Mouse (Mus musculus): ENCODE measurements around the gene Nckap1.

Gene Nckap1

DNA sequence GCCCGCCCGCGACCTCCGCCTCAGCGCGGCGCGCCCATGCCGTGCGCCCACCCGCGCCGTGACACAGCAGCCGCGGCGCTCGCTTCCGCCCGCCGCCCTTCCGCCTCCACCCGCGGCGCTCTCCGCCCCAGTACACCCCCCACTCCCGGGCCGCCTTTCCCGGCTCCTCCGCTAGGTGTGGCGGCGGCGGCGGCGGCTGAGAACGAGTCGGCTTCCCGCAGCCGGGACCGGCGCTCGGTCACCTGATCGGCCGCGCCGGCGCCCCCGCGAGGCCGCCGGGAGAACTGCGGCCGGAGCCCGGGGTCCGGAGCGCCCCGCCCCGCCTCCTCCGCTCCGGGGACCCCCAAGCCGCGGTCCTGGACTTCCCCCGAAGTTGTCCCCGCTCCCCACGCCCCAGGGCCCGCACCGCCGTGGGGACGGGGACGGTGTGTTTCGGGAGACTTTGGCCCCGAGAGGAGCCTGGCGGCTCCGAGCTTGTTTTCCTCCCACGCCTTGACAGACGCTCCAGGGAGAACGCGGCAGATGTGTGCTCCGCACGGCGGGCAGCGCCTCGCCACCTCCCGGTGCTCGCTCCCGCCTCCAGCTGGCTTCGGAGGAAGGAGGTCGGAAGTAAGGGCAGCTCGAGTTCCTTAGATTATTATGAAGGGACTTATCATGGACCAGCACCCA is at the start of gene Nckap1:
TSS of gene Nckap1 (minus strand) at position 338 of the 669 bp plus-strand sequence.
- in situ Hi-C loops (cut with MboI) = no loop called here

DNA sequence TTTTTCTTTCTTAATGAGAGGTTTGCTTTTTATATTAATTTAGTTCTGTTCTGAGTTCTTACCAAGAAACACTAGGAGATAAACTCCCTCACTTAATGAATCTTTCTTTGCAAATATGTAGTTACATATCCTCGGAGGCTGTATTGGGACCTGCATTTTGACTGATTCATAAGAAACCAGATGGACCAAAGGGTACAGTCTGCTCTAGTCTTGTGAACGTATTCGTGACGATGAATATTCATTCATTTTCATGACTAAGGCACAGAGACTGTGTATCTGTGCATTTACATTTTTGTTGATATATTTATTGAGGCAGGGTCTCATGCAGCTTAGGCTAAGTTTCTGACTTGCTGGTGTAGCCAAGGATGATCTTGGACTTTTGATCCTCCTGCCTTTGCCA is 43.3 kb upstream of the Nckap1 start:
- in situ Hi-C loops (cut with MboI) = no loop called here

DNA sequence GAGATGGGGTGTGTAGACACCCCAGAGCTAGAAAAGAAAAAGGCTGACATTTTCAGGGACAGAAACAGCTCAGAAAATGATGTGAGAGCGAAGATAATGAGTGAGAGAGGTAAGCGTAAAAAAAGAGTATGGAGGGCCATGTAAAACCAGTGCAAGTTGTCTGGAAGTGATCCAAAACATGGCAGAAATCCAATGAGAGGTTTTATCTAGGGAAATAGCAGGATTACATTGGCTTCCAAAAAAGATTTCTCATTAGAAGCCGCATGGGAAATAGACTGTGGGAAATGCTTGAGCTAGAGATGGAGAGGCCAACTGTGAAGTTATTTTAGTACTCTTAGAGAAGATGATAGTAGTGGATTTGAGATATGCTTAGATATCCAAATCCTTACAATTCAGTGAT is 40.7 kb upstream of the Nckap1 start:
- in situ Hi-C loops (cut with MboI) = no loop called here

DNA sequence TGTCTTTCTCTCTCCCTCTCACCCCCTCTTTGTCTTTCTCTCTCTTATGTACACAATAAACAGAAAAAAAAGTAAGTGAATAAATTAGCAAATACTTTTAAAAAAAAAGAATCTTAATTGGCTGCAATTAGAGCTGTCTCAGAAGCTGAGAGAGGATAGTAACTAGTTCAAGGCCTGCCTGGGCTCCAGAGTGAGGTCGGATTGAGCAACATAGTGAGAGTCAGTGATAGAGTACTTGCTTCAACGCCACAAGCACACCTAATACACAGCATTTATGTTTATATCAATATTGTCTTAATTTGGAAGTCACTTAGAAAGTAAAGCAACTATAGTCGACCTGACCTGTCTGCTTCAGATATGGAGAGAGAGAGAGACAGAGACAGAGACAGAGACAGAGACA is 37.8 kb upstream of the Nckap1 start:
- in situ Hi-C loops (cut with MboI) = no loop called here

DNA sequence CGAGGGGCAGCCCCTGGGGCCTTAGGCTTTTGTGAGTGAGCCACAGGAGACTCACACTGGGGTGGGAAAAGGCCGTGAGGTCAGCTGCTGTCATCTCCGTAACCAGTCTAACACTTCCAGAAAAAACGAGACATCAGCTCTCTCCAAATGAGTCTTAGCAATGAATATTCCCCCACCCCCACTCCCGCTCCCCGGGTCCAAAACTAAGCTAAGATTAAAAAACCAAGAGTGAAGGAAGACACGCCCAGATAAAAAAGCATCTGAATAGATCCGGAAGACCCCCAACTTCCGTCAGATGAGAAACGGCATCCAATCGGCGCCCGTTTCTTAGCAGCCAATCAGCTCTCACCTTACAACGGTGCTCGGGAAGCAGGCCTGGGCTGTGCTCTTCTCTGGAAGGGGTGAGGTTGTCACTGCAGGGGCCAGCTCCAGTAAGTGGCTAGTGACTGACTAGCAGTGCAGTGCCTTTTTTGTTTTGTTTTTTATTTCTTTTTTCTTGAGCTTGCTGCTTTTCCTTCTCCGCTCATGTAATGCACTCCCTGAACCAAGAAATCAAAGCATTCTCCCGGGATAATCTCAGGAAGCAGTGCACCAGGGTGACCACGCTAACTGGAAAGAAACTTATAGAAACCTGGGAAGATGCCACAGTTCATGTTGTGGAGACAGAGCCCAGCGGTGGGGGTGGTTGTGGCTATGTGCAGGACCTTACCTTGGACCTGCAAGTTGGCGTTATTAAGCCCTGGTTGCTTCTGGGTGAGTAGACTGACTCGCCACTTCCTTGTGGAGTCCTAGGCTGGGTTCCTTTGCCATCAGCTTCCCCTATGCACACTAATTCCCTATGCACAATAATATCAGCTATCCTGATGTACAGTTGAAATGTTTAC is 35.9 kb upstream of the Nckap1 start, which contains the start of the genes Dusp19 and Nup35:
TSS of gene Dusp19 (plus strand) at position 192 of the 884 bp plus-strand sequence.
TSS of gene Nup35 (plus strand) at position 383 of the 884 bp plus-strand sequence.
- in situ Hi-C loops (cut with MboI) = no loop called here

DNA sequence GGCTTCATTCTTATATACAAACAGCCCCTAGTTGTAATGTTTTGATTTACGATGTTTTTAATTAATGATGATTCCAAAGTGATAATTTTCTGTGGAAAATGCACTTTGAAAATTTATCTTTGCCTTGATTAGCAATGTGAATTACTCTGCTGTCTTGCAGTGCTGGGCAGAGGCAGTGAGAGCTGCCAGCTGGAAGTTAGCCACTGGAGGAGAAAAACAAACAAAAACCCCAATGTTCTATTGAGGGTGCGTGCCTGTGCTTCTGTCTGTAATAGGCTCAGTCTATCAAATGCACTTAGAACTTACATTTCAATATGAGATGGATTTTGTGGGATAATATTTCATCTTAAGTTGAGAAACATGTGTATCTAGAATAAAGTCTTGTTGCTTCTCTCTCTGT is 31.6 kb upstream of the Nckap1 start:
- in situ Hi-C loops (cut with MboI) = no loop called here

DNA sequence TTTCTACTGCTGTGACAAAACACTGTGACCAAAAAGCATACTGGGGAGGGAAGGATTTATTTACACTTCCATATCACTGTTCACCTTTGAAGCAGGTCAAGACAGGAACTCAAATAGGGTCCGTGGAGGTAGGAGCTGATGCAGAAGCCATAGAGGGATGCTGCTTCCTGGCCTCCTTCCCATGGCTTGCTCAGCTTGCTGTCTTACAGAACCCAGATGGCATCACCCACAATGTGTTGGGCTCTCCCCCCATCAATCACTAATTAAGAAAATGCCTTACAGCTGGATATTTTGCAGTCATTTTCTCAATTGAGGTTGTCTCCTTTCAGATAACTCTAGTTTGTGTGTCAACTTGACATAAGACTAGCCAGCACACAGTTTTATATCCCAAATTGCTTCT is 31.1 kb upstream of the Nckap1 start:
- in situ Hi-C loops (cut with MboI) = no loop called here

DNA sequence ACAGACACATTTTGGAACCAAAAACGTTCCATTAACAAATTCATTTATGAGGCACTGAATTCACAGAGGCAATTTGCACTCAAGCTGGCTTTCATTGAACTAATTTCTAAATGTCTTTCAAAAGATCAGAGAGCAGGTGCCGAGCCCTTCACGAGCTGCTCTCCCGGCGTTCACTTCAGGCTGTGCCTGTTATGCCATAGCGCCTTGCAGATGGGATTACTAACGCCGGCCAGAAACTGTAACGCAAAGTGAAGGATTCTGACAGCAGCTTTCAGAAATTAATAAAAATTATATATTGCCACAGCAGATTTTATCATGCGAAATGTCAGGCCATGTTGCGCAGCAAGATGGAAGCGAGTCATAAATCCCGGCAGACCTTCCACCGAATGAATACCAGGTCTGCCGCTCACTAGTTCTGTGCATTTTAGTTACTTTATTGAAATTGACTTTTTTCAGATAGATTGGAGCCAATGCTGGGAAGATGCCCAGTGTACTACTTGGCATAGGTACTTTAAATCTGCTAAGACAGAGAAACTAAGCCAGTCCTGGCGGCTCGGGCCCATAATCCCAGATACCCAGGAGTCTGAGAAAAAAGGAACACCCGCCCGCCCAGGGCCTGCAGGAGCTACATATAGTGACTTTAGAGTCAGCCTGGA is 22.7 kb upstream of the Nckap1 start:
- in situ Hi-C loops (cut with MboI) = no loop called here

DNA sequence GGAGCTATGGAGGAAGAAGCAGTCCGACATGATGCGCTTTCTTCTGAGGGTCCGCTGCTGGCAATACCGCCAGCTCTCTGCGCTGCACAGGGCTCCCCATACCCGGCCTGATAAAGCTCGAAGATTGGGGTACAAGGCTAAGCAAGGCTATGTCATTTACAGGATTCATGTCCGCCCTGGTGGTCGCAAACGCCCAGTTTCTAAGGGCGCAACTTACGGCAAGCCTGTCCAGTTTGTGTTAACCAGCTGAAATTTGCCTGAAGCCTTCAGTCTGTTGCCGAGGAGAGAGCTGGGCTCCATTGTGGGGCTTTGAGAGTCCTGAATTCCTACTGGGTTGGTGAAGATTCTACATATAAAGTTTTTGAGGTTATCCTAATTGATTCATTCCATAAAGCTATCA is 21.6 kb upstream of the Nckap1 start:
- in situ Hi-C loops (cut with MboI) = no loop called here

DNA sequence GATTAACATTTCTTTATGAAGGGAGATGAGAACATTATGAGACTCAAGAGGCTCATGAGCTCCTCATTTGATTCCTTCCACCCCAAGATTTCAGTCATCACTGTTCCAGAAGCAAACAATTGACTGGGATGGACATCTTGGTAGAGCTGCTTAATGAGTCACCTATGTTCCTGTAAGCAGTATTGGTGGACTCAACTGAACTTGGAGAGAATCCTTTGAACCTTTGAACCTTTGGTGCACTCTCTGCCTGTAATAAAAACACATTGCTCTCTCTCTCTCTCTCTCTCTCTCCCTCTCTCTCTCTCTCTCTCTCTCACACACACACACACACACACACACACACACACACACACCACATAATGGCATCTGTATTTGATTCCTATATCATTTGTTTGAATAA is 19.4 kb upstream of the Nckap1 start:
- in situ Hi-C loops (cut with MboI) = no loop called here

DNA sequence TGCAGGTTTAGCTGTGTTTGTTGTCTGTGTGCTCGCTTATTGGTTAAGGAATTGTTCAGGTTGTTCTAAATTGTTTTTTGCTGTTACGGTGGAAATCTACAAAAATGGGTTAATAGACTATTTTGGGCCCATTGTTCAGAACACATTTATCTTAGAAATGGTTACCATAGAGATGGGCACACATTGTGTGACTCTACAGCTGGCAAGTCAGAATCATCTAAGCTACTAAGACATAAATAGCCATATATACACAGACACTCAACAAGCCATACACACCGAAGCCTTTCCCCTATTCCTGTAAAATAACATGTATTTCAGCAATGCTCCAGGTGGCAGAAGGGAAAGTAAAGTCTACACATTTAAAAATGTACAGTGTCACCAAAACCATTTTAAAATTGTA is 18.7 kb upstream of the Nckap1 start:
- in situ Hi-C loops (cut with MboI) = no loop called here

DNA sequence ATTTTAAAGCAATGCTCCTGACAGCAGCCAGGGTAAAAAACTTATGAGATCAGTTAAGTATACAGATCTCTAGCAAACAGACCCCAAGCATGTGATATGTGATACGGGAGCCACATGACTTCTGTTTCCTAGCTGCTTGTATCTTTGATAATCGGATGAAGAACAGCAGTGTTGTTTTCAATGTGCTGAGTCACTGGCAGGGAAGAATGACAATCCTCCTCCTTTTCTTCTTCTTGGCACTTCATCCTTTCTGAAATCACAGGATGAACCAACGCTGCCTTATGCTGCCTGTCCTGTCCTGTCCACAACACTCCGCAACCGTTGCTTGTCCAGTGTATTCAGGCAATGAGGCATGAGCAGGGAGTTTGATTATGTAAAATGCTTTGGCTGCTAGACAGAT is 15.8 kb upstream of the Nckap1 start:
- in situ Hi-C loops (cut with MboI) = no loop called here

DNA sequence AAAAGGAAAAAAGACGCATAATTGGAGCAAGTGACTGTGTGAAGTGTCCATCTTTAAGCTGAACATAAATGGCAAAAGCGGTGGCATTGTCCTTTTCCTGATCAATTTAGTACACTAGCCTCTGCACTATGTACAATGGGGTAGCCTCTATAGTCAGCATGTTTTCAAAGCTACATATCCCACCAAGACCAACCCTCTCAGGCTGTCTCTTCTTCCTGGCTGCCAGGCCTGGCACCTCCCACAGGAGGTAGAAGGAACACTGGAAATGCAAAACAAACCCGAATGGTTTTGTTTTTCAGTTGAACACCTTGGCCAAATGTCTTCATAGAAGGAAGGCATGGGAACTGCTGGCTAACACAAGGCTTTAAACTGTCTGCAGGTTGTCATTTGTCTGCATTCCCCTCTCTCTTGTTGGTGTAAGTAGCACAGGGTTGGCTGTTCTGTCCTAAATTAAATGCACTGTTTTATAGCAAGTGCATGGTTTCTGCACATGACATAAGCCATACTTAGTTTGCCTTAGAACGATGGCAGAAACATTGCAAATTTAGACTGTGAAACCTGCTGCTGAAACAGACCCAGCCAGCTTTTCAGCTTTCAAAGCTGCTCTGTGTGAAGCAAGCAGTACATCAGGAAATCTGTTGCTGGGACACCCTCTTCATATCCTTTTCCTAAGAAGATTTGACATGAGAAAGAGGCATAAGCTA is 13.2 kb upstream of the Nckap1 start:
- in situ Hi-C loops (cut with MboI) = no loop called here

DNA sequence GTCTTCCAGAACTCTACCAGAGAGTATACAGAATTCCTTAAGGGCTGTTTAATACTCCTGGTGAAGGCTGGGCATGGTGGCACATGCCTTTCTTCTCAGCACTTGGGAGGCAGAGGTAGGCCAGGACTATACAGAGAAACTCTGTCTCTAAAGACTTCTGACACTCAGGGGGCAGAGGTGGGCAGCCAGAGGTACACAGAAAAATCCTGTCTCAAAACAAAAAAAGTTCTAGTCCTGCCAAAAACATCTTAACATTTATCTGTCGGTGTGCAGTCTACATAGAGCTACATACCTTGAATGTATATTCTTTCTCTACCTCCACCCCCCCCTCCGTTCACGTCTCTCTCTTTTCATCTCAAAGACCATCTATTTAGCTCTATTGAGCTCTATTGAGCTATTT is 1.2 kb upstream of the Nckap1 start:
- in situ Hi-C loops (cut with MboI) = no loop called here

DNA sequence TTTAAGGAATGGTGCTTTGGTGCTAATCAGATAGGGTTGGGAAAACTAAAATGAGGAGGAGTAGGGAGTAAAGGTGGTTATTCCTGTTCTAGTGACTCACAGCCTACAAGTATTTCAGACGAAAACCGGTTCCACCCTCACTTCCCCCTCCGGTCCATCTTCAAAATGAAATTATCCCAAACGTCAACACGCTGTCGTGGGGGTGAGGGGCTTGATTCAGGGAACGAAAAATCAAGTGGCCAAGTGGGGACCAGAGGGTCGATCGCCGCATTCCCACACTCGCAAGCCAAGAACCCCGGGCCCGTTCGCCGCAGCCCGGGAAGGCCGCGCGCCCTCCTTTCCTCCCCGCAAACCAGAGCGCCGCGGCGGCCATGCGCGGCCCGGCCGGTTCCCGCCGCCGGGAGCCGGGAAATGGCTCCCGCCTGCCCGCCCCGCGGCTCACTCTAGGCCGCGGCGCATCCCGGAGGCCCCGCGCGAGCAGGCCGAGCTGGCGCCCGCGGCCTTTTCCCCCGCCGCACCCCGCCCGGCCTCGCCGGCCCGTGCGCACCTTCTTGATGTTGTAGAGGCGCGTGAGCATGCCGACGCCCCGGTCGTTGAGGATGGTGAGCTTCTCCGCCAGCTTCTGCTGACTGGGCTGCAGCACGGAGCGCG is 744 bp downstream of the Nckap1 start:
- in situ Hi-C loops (cut with MboI) = no loop called here

DNA sequence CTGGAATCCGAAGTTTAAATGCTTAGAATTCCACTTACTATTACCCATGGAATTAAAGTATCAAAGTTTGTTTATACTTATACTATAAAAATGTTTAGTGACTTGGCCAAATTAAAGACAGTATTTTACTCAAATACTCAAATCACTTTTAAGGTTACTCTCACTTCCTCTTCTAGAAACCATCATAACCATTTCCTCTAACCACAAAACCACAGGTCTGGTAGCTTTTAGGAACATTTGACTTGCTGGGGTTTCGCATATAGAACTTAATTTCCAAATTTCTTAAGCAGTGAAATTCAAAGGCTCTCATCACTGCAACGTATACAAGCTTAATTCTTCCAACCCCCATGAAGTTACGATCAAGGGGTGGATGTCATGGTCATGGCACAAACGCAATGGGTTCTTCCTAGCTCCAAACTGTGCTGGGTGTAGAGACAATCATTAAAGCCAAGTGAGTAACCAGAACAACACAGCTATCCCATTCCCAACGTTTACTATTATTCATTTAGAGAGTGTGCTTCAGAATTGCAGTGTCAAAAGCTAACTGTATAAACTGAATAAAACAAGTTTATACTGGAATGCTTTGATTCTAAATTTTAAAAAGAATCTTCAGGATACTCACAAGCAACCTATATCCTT is 1.8 kb downstream of the Nckap1 start:
- in situ Hi-C loops (cut with MboI) = no loop called here

DNA sequence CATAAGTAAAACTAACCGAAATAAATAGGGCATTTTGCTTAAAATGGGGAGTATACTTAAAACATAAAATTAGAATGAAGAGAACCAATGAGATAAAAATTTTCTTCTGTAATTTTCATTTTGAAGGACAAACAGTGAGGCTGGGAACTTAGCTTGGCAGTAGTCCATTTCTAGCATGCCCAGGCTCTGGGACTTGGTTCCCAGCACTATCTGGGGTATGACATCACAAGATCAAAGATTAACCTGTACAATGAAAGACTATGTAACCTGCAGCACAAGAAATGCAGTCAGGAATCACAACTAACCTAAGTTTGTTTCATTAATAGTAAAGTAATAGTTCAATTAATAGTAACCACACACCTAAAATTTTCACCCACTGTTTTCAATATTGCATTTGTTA is 3.9 kb downstream of the Nckap1 start:
- in situ Hi-C loops (cut with MboI) = no loop called here

DNA sequence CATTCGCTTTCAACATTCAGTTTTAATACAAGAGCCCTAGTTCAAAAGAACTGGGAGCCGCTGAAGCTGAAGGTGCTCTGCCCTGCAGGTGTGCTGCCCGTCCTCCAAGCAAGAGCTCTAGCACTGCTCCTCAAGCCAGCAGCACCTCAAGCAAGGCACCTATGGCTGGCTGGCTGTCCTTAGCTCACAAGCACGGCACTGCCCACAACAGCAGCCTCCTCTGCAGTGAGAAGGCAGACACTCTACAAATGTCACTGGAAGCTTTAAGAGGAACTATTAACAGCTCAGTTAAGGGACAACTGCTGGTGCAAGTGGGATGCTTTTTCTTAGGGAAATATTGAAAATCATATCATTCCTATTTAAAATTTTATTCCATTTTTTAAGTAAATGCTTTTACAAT is 10.5 kb downstream of the Nckap1 start:
- in situ Hi-C loops (cut with MboI) = no loop called here

DNA sequence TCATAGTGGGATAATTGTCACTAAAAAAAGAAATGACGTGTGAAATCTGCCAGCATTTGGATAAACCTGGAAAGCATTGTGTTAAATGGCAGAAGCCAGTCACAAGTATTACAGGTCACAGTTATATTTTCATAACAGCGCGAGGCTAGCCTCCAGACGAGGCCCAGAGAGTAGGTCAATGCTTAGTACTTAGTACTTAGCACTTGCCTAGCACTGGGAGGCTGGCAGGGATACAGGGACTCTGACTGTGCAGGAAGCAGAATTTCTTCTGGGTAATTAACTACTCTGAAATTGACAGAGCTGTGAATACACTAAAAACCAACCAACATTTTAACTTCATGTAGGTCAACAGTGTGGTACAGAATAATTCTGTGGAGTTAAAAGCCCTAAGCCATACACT is 13.8 kb downstream of the Nckap1 start:
- in situ Hi-C loops (cut with MboI) = no loop called here

DNA sequence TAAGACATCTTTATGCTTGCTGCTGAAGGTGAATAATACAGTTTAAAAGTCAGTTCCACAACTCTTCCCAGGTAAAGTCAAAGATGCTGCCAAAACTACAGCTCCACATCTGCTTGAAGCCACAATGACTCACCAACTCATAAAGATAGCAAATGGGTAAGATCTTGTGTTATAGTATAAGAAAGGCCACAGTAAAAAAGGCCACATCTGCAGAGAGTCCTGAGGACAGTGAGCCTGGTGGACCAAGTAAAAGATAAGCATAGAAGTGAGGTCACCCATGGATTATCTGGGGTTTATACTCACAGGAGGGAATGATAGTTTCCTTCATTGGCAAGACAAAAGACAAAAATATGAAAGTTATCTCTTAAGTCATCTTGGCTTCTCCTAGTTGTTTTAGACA is 18.9 kb downstream of the Nckap1 start:
- in situ Hi-C loops (cut with MboI) = no loop called here

DNA sequence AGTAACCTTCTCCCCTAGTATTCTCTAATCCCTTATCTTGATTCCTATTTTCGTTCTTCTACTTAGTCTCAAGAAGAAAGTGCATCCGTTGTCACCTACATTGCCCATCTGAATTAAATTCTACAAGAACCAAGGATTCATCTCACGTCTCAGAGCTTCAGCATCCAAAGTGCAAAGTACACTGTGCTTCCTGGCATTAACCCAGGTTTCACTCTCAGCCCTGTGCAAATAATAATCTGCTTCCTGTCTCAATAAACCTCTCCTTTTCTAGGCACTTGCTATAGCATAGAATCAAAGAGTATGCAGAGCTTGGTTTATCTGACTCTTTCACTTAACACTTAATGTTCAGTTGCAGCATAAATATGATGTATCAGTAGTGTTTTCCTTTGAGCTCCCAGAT is 19.7 kb downstream of the Nckap1 start:
- in situ Hi-C loops (cut with MboI) = no loop called here

Measured in mature B cell (primary cell).